ENCODE assay signal across 10 mouse cellular contexts in genomic region chr11:115231924-115232323, GRCm38 (mm10). TPM values are rescaled to one million over a fixed set of nuclear protein-coding genes. Genes with fewer than 3 reads are reported as not detected.
DNase-seq lines count a peak whose midpoint lies in the region; ATAC-seq and TF ChIP-seq lines count a peak whose summit lies in the region.
"Had no signal": no experiment of that assay in that cellular context is flagged by ENCODE, and none has a peak within 500 bp of the region (broad histone marks: within the 10 kb centered on the region; RNA-seq: fewer than 3 reads in every experiment).

No protein-coding gene starts in this region.

- WGBS in heart, postnatal 0 days, result 79% methylated on average over 9 of the region's 9 CpGs
- 56% methylated on average over 9 of the region's 9 CpGs for WGBS in lung, embryonic 16.5 days
- WGBS in intestine, postnatal 0 days, result 48% methylated on average over 9 of the region's 9 CpGs

- H3K36me3 ChIP-seq in heart, postnatal 0 days (replicated peaks; ENCODE audit: control insufficient read depth, insufficient read depth, low read length), result no peaks in the 10 kb centered on the region
- no peaks in the 10 kb centered on the region for H3K36me3 ChIP-seq in lung, embryonic 16.5 days (ENCODE audit: control insufficient read depth, insufficient read depth, low read length)
- no peaks in the 10 kb centered on the region for H3K36me3 ChIP-seq in intestine, postnatal 0 days (ENCODE audit: control insufficient read depth, insufficient read depth)

- no peak overlapping the region for H3K4me3 ChIP-seq in heart, postnatal 0 days (ENCODE audit: low read depth, low read length)
- H3K4me3 ChIP-seq in lung, embryonic 16.5 days (ENCODE audit: low read length), result no peak overlapping the region
- H3K4me3 ChIP-seq in intestine, postnatal 0 days (ENCODE audit: low read depth, low read length), result no peak overlapping the region
- H3K4me3 ChIP-seq: erythroblast, embryonic 14.5 days; limb, embryonic 15.5 days had no signal

- no peaks in the 10 kb centered on the region for H3K27me3 ChIP-seq in heart, postnatal 0 days (ENCODE audit: control insufficient read depth, insufficient read depth, low read length)
- H3K27me3 ChIP-seq in lung, embryonic 16.5 days (ENCODE audit: control insufficient read depth, insufficient read depth, low read depth, low read length), result no peaks in the 10 kb centered on the region
- H3K27me3 ChIP-seq in intestine, postnatal 0 days (replicated peaks; ENCODE audit: control insufficient read depth, insufficient read depth, low read length), result no peaks in the 10 kb centered on the region

- peak overlapping the region; percentile 52; the same call in 1 of the 2 replicates for H3K27ac ChIP-seq in heart, postnatal 0 days (ENCODE audit: low read depth)
- H3K27ac ChIP-seq in lung, embryonic 16.5 days (ENCODE audit: low read length), result peak overlapping the region; percentile 1; the same call in 1 of the 2 replicates
- H3K27ac ChIP-seq in intestine, postnatal 0 days (ENCODE audit: low read depth, low read length), result peak overlapping the region; percentile 93
- H3K27ac ChIP-seq: limb, embryonic 15.5 days had no signal

- no peak for ATAC-seq in heart, postnatal 0 days (ENCODE audit: insufficient read depth, low read depth)
- ATAC-seq in lung, embryonic 16.5 days (ENCODE audit: low read depth), result no peak
- ATAC-seq in intestine, postnatal 0 days, result 0 out of 2 replicates have a peak, but pooled peaks have one; percentile 11

- no peak for DNase-seq in heart, postnatal 0 days (ENCODE audit: low spot score)
- no peak for DNase-seq in heart, postnatal 14 days
- DNase-seq in lung, postnatal 25 days (ENCODE audit: low spot score), result no peak
- peak; percentile 34 for DNase-seq in brain, embryonic 18.5 days (ENCODE audit: low read depth, low spot score)
- no peak for DNase-seq in thymus, postnatal 0 days (ENCODE audit: low spot score)
- no peak for DNase-seq in T-cell, adult 2 months (ENCODE audit: low spot score)

- no peaks in the 10 kb centered on the region for H3K9me3 ChIP-seq in heart, postnatal 0 days (replicated peaks; ENCODE audit: control insufficient read depth, low read length)
- H3K9me3 ChIP-seq in lung, embryonic 16.5 days (ENCODE audit: control insufficient read depth, low read length), result no peaks in the 10 kb centered on the region
- no peaks in the 10 kb centered on the region for H3K9me3 ChIP-seq in intestine, postnatal 0 days (ENCODE audit: control insufficient read depth)
- H3K9me3 ChIP-seq: limb, embryonic 15.5 days had no signal

- intact Hi-C loops in heart, postnatal 14 days (cut with DNase I), result loop anchor here (2.0 to 5.0 kb wide), 2 partner anchors 29 to 40 kb away; no protein-coding TSS in a partner anchor

- H3K9ac ChIP-seq in heart, postnatal 0 days (replicated peaks; ENCODE audit: low read depth, low read length), result no peak overlapping the region
- no peak overlapping the region for H3K9ac ChIP-seq in lung, embryonic 16.5 days (ENCODE audit: low read length)
- H3K9ac ChIP-seq in intestine, postnatal 0 days (ENCODE audit: low read depth, low read length), result no peak overlapping the region
- H3K9ac ChIP-seq: limb, embryonic 15.5 days had no signal

- no peak for TF ChIP-seq EP300 in heart, postnatal 0 days (IDR thresholded peaks at IDR 0.05; ENCODE audit: low read depth)

- H3K4me2 ChIP-seq in heart, postnatal 0 days (ENCODE audit: low read depth, low read length), result no peak overlapping the region
- no peak overlapping the region for H3K4me2 ChIP-seq in lung, embryonic 16.5 days (ENCODE audit: low read depth, low read length)
- H3K4me2 ChIP-seq in intestine, postnatal 0 days (replicated peaks; ENCODE audit: low read depth), result peak overlapping the region; percentile 50
- H3K4me2 ChIP-seq: limb, embryonic 15.5 days had no signal

- peaks cover 14% of the 10 kb centered on the region for H3K4me1 ChIP-seq in heart, postnatal 0 days (ENCODE audit: control insufficient read depth, insufficient read depth)
- peaks cover 13% of the 10 kb centered on the region for H3K4me1 ChIP-seq in lung, embryonic 16.5 days (replicated peaks; ENCODE audit: control insufficient read depth, insufficient read depth, low read length)
- peaks cover 8% of the 10 kb centered on the region for H3K4me1 ChIP-seq in intestine, postnatal 0 days (replicated peaks; ENCODE audit: control insufficient read depth, insufficient read depth, low read length)

- TF ChIP-seq CTCF in heart, postnatal 0 days (IDR thresholded peaks at IDR 0.05; ENCODE audit: low read depth), result no peak
- no peak for TF ChIP-seq CTCF in intestine, postnatal 0 days (IDR thresholded peaks at IDR 0.05; ENCODE audit: low read depth)

RNA-seq across cellular contexts. Expression of gene Grin2c, which starts 35.1 kb away (rescaled TPM):
- 0.15 and 1.6 TPM in 2 replicates for total RNA-seq in heart, postnatal 0 days (2014; rRNA removed; ENCODE audit: low replicate concordance)
- polyA plus RNA-seq in heart, postnatal 0 days (2015; fragmentation: Nextera tagmentation; extraction: Ambion mirVana), result not detected in 2 replicates
- total RNA-seq in heart, postnatal 14 days (2021), result under 1 TPM; 0.10 to 0.15 TPM
- polyA plus RNA-seq in lung, embryonic 16.5 days (2015; fragmentation: Nextera tagmentation; extraction: Ambion mirVana), result 0.06 TPM in 1 of 2 replicates, not detected in the other
- polyA plus RNA-seq in intestine, postnatal 0 days (2015; fragmentation: Nextera tagmentation; extraction: Ambion mirVana), result not detected in 2 replicates
- 0.60 and 0.83 TPM in 2 replicates for polyA plus RNA-seq in thymus, postnatal 0 days (2015; fragmentation: Nextera tagmentation; extraction: Ambion mirVana)

RNA-seq across cellular contexts. Expression of gene Nat9, which starts 44.3 kb away (rescaled TPM):
- total RNA-seq in heart, postnatal 0 days (2014; rRNA removed; ENCODE audit: low replicate concordance), result 7.7 and 8.0 TPM in 2 replicates
- 21.1 and 21.6 TPM in 2 replicates for polyA plus RNA-seq in heart, postnatal 0 days (2015; fragmentation: Nextera tagmentation; extraction: Ambion mirVana)
- total RNA-seq in heart, postnatal 14 days (2021), result 10 to 100 TPM; 17.0 to 17.1 TPM
- 26.0 and 29.8 TPM in 2 replicates for polyA plus RNA-seq in lung, embryonic 16.5 days (2015; fragmentation: Nextera tagmentation; extraction: Ambion mirVana)
- 35.0 and 35.7 TPM in 2 replicates for polyA plus RNA-seq in intestine, postnatal 0 days (2015; fragmentation: Nextera tagmentation; extraction: Ambion mirVana)
- 19.3 and 20.1 TPM in 2 replicates for polyA plus RNA-seq in thymus, postnatal 0 days (2015; fragmentation: Nextera tagmentation; extraction: Ambion mirVana)

RNA-seq across cellular contexts. Expression of gene Tmem104, which starts 44.6 kb away (rescaled TPM):
- 4.1 and 9.0 TPM in 2 replicates for total RNA-seq in heart, postnatal 0 days (2014; rRNA removed; ENCODE audit: low replicate concordance)
- polyA plus RNA-seq in heart, postnatal 0 days (2015; fragmentation: Nextera tagmentation; extraction: Ambion mirVana), result 6.0 and 6.4 TPM in 2 replicates
- 1 to 10 TPM; 9.5 to 9.6 TPM for total RNA-seq in heart, postnatal 14 days (2021)
- polyA plus RNA-seq in lung, embryonic 16.5 days (2015; fragmentation: Nextera tagmentation; extraction: Ambion mirVana), result 8.6 and 9.1 TPM in 2 replicates
- polyA plus RNA-seq in intestine, postnatal 0 days (2015; fragmentation: Nextera tagmentation; extraction: Ambion mirVana), result 19.2 and 20.1 TPM in 2 replicates
- polyA plus RNA-seq in thymus, postnatal 0 days (2015; fragmentation: Nextera tagmentation; extraction: Ambion mirVana), result 8.6 and 10.8 TPM in 2 replicates

RNA-seq across cellular contexts. Expression of gene Fdxr, which starts 44.9 kb away (rescaled TPM):
- total RNA-seq in heart, postnatal 0 days (2014; rRNA removed; ENCODE audit: low replicate concordance), result 13.8 and 18.2 TPM in 2 replicates
- 9.6 and 10.1 TPM in 2 replicates for polyA plus RNA-seq in heart, postnatal 0 days (2015; fragmentation: Nextera tagmentation; extraction: Ambion mirVana)
- 1 to 10 TPM; 7.0 to 7.5 TPM for total RNA-seq in heart, postnatal 14 days (2021)
- 14.1 and 14.2 TPM in 2 replicates for polyA plus RNA-seq in lung, embryonic 16.5 days (2015; fragmentation: Nextera tagmentation; extraction: Ambion mirVana)
- 8.0 and 8.2 TPM in 2 replicates for polyA plus RNA-seq in intestine, postnatal 0 days (2015; fragmentation: Nextera tagmentation; extraction: Ambion mirVana)
- 22.0 and 22.4 TPM in 2 replicates for polyA plus RNA-seq in thymus, postnatal 0 days (2015; fragmentation: Nextera tagmentation; extraction: Ambion mirVana)

Comparison
In these comparisons a context has a peak if more than half of its experiments do, and no peak if none do; other contexts are left out.
1. H3K27ac ChIP-seq: peak in every context shown above with its lines; median percentile 93 in intestine, postnatal 0 days; 52 in heart, postnatal 0 days; 1 in lung, embryonic 16.5 days.